Mouse (Mus musculus) stomach, embryonic 15.5 days (tissue): ENCODE data around the gene Gm973. TPM values are rescaled to one million over a fixed set of nuclear protein-coding genes. Genes with fewer than 3 reads are reported as not detected.
A peak's percentile ranks its signal among the peaks of the same experiment; 100 is the strongest.

Source experiments
- ATAC-seq: fragments of 200-750 bp; cut with Nextera tagmentation; 2 replicates; pipeline ENCODE4 v1.8.0; 2017; ENCODE audit warnings: low read depth, moderate number of reproducible peaks, moderate TSS enrichment; ENCODE audit not compliant: insufficient read depth, low FRiP score
- H3K27ac ChIP-seq: fragments of 300-500 bp; sonication (generic); 2 replicates; pipeline ENCODE4 v1.5.1; 2015; ENCODE audit warnings: mild to moderate bottlenecking, inconsistent platforms
- H3K27me3 ChIP-seq: fragments of 300-500 bp; sonication (generic); replicated peaks from 2 replicates; pipeline ENCODE4 v1.6.1; 2015; ENCODE audit warnings: inconsistent platforms
- H3K36me3 ChIP-seq: fragments of 300-500 bp; sonication (generic); 2 replicates; pipeline ENCODE4 v1.6.1; 2015; ENCODE audit warnings: inconsistent platforms
- H3K4me1 ChIP-seq: fragments of 300-500 bp; sonication (generic); 2 replicates; pipeline ENCODE4 v1.6.1; 2015; ENCODE audit warnings: inconsistent platforms
- H3K4me2 ChIP-seq: fragments of 300-500 bp; sonication (generic); 2 replicates; pipeline ENCODE4 v1.6.1; 2015; ENCODE audit warnings: mild to moderate bottlenecking, inconsistent platforms
- H3K4me3 ChIP-seq: fragments of 300-500 bp; sonication (generic); replicated peaks from 2 replicates; pipeline ENCODE4 v1.5.1; 2015; ENCODE audit warnings: inconsistent platforms
- H3K9ac ChIP-seq: fragments of 300-500 bp; sonication (generic); 2 replicates; pipeline ENCODE4 v1.6.1; 2015; ENCODE audit warnings: inconsistent platforms
- H3K9me3 ChIP-seq: fragments of 300-500 bp; sonication (generic); 2 replicates; pipeline ENCODE4 v1.6.1; 2016; ENCODE audit warnings: inconsistent platforms
- WGBS: fragments of 180-500 bp; shearing (Covaris S2); methylation state at CpG from one replicate; pipeline ENCODE4 v1.1.7; 2015; 5-methylcytosine and 5-hydroxymethylcytosine counted together
- polyA plus RNA-seq: library from polyadenylated mRNA; unstranded; fragments of >200 nt; fragmentation: Nextera tagmentation; extraction: Ambion mirVana; gene quantifications from 2 replicates; pipeline ENCODE4 v1.2.1, GENCODE M21; 2015

Gm973 gene
- polyA plus RNA-seq, 1 experiment from 2014 or later = 0.55 TPM

- Histone ChIP-seq H3K36me3 (no peaks in the 10 kb centered on the region), H3K4me2 (peak overlapping the region; percentile 37), H3K27me3 (no peaks in the 10 kb centered on the region), H3K9me3 (no peaks in the 10 kb centered on the region), H3K9ac (no peak overlapping the region), H3K27ac (no peak overlapping the region), H3K4me3 (peak overlapping the region; percentile 12; the same call in 1 of the 2 replicates), H3K4me1 (peaks cover 4% of the 10 kb centered on the region; the same call in 1 of the 2 replicates)
- 35% methylated on average over 21 of the region's 21 CpGs for WGBS
- no peak; the same call in 1 of the 2 replicates for ATAC-seq
These were observed 58.5 kb downstream of the Gm973 start for GRCm38 (mm10) chr1:59574262-59575187.

GRCm38 (mm10) chr1:59578770-59579169 is 62.7 kb downstream of the Gm973 start:
- no peaks in the 10 kb centered on the region for H3K9me3 ChIP-seq
- H3K4me2 ChIP-seq = no peak overlapping the region
- H3K27me3 ChIP-seq = no peaks in the 10 kb centered on the region
- no peaks in the 10 kb centered on the region for H3K36me3 ChIP-seq
- ATAC-seq = no peak
- no peak overlapping the region for H3K9ac ChIP-seq
- H3K4me1 ChIP-seq = peaks cover 9% of the 10 kb centered on the region; the same call in 1 of the 2 replicates
- no peak overlapping the region for H3K27ac ChIP-seq
- 50% methylated on average over 4 of the region's 4 CpGs for WGBS
- no peak overlapping the region for H3K4me3 ChIP-seq

DNA sequence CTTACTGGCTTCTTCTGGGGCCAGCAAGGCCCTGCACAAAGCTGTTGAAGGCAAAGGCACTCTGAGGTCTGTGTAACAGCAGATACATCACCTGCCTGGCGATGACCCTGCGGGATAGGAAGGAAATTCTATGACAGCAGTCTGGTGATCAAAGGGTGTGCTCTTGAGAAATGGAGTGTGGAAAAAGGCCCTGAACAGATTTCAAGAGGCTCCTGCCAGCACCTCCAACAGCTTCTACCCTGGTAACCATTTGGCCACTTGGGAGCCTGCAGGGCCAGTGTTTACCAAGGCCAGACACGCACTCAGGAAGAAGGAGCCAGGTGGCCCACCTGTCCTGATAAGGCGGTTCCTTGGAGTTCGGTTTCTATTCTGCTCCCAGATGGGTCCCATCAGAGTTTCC is 63.3 kb downstream of the Gm973 start:
- ATAC-seq = no peak
- Histone ChIP-seq H3K4me1 (peaks cover 9% of the 10 kb centered on the region; the same call in 1 of the 2 replicates), H3K4me2 (no peak overlapping the region), H3K9me3 (no peaks in the 10 kb centered on the region), H3K27ac (peak overlapping the region; percentile 57; the same call in 1 of the 2 replicates), H3K36me3 (no peaks in the 10 kb centered on the region), H3K9ac (no peak overlapping the region), H3K4me3 (no peak overlapping the region), H3K27me3 (no peaks in the 10 kb centered on the region)
- 29% methylated on average over 5 of the region's 5 CpGs for WGBS

DNA sequence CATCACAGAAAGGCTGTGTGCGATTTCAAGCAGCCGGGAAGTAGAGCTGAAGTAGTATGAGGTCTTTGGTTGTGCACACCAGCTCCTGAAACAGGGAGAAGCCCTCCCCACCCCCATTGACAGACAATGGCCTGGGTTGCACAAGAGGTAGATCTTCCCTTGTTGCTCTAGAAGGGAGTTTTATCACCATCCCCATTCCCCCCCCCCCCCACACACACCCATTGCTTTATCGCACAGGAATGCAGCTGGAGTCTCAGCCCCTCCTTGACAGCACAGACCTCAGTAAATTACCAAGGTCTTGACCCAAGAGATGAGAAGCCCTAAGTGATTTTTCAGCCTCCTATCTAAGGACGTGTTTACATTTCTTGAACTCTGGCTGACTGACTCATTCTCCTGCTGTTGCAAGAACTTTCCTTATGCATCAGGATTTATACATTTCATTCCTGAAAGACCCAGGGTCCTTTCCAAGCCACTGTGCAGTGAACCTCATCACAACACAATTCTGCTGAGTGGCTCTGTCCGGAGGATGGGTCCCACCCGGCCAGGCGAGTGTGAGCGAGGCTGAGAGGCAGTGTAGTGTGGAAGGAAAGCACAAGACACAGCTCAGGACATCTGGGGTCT is 64.2 kb downstream of the Gm973 start:
- 8% methylated on average over 8 of the region's 8 CpGs for WGBS
- H3K9me3 ChIP-seq = no peaks in the 10 kb centered on the region

GRCm38 (mm10) chr1:59580880-59581279 is 64.8 kb downstream of the Gm973 start:
- no peaks in the 10 kb centered on the region for H3K27me3 ChIP-seq
- peaks cover 9% of the 10 kb centered on the region; the same call in 1 of the 2 replicates for H3K4me1 ChIP-seq
- no peaks in the 10 kb centered on the region for H3K9me3 ChIP-seq
- 59% methylated on average over 3 of the region's 3 CpGs for WGBS
- H3K27ac ChIP-seq = peak overlapping the region; percentile 57
- H3K9ac ChIP-seq = no peak overlapping the region
- no peak overlapping the region for H3K4me3 ChIP-seq
- no peaks in the 10 kb centered on the region for H3K36me3 ChIP-seq
- H3K4me2 ChIP-seq = no peak overlapping the region
- no peak for ATAC-seq

More for the DNA sequence above, 64.2 kb downstream of the Gm973 start:
- Histone ChIP-seq H3K36me3 (no peaks in the 10 kb centered on the region), H3K27me3 (no peaks in the 10 kb centered on the region), H3K4me2 (peak overlapping the region; percentile 25; the same call in 1 of the 2 replicates), H3K4me3 (no peak overlapping the region), H3K4me1 (peaks cover 9% of the 10 kb centered on the region; the same call in 1 of the 2 replicates), H3K27ac (peak overlapping the region; percentile 57), H3K9ac (no peak overlapping the region)
- ATAC-seq = peak; percentile 83

DNA sequence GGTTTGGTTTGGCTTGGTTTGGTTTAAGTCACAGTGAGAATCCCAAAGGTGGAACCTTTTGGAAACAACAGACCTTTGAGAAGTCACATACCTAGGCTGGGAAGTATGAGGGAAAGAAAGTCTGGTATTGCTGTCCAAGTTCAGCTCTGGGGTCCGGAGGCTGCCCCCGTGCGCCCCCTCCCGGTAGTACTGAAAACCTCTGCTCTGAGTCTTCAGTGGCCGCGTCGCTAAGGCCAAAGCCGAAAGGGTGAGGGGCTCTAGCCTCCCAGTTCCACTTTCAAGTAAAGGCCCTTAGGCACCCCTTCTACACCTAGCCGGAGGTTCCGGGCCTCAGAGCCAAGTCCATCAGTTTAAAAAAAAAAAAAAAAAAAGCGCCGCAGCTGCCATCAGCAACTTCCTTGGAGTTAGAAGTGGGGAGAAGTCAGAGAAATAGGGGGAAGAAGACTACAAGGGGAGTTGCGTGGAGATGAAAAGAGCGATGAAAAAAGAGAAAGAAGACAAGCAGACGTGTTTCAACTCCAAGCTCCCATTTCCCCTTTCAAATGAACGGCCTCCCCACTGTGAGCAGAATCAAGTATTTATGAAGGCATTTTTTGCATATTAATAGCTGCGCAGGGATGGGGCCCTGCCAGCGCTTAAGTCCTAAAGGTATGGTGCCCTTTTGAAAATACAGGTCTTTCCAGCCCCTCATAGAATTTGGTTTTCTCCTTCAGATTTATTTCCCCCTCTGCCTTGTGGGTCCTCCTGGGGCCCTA is 68.8 kb downstream of the Gm973 start:
- WGBS = 16% methylated on average over 18 of the region's 18 CpGs
- Histone ChIP-seq H3K9me3 (no peaks in the 10 kb centered on the region), H3K36me3 (no peaks in the 10 kb centered on the region), H3K27ac (no peak overlapping the region), H3K4me2 (peak overlapping the region; percentile 43), H3K4me1 (0 out of 2 replicates have a peak, but pooled peaks cover 4% of the 10 kb centered on the region), H3K4me3 (peak overlapping the region; percentile 16; the same call in 1 of the 2 replicates), H3K27me3 (no peaks in the 10 kb centered on the region), H3K9ac (no peak overlapping the region)
- 0 out of 2 replicates have a peak, but pooled peaks have one; percentile 20 for ATAC-seq

DNA sequence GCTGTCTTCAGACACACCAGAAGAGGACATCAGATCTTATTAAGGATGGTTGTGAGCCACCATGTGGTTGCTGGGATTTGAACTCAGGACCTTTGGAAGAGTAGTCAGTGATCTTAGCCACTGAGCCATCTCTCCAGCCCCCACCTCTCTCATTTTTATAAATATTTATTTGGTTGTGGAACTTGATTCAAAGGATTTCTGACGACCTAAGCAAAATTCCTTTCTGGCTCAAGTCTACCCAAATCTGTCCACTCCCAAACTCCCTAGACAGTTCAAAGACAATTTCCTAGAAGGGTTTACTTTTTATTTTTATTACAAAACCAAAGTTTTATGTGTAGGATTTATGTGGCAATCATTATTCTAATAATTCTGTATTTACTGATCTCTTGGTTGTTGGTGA is 73.2 kb downstream of the Gm973 start:
- Histone ChIP-seq H3K36me3 (no peaks in the 10 kb centered on the region), H3K4me1 (peaks cover 3% of the 10 kb centered on the region; the same call in 1 of the 2 replicates), H3K4me3 (no peak overlapping the region), H3K4me2 (no peak overlapping the region), H3K27ac (no peak overlapping the region), H3K9me3 (no peaks in the 10 kb centered on the region), H3K27me3 (peaks cover 9% of the 10 kb centered on the region; the same call in 1 of the 2 replicates), H3K9ac (no peak overlapping the region)
- WGBS = 55% methylated on average over 1 of the region's 1 CpGs
- ATAC-seq = no peak

DNA sequence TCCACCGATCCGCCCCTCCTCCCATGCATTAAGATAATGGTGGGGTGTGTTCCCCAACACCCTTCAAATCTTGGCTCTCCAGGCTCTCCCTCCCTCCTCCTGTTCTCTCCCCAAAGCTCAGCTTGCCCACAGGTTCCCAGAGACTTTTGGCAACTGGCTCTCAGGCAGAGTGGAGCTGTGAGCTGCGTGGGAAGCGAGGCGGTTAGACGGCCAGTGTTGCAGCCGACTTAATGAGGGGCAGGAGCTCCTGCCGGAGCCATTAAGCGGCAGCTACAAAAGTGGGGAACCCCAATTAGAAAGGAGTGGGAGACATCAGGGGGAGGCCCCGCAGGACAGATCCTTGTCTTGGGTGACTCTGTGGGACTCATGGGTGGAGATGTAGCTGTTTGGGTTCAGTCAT is 76.3 kb downstream of the Gm973 start:
- Histone ChIP-seq H3K27ac (no peak overlapping the region), H3K4me2 (peak overlapping the region; percentile 32; the same call in 1 of the 2 replicates), H3K36me3 (no peaks in the 10 kb centered on the region), H3K4me1 (peaks cover 3% of the 10 kb centered on the region; the same call in 1 of the 2 replicates), H3K4me3 (no peak overlapping the region), H3K9me3 (no peaks in the 10 kb centered on the region), H3K9ac (no peak overlapping the region), H3K27me3 (peaks cover 9% of the 10 kb centered on the region; the same call in 1 of the 2 replicates)
- WGBS = 25% methylated on average over 10 of the region's 10 CpGs
- no peak for ATAC-seq

DNA sequence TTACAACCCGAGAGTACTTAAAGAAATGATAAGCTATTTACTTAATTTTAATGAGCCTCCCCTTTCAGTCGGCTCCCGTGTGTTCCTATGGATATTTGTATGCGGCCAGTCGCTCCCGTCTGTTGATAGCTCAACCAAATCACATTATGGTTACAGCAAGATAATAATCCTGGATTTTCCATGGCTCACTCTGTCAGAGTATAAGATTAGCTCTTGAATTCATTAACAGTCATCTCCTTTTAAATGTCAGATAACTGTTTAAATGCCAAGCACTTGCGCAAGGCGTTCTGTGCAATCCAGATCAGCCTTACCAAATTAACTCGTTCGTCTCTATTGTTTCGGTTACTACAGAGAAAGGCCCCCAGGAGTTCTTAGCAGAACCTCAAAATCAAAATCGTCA is 76.8 kb downstream of the Gm973 start:
- Histone ChIP-seq H3K4me3 (no peak overlapping the region), H3K27ac (no peak overlapping the region)

DNA sequence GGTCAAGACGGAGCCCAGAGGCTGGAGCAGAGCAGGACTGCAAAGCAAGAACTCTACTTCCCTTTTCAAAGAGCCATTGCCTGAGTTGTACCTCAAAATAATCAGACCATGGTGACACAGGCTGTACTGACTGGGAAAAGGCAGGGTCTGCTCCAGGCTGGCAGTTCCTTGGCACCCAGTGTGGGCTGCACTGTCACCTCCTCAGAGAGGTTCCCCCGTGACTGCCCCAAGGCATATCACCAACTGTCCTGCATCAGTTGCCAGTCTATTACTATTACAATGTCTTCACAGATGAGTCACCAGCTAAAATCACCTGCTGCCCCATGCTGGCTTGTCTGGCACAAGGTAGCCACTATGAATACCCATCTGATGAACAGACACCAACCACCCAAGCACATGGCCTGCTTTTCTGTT is 77.6 kb downstream of the Gm973 start:
- Histone ChIP-seq H3K27ac (no peak overlapping the region), H3K4me3 (no peak overlapping the region), H3K36me3 (no peaks in the 10 kb centered on the region), H3K9ac (no peak overlapping the region), H3K27me3 (peaks cover 9% of the 10 kb centered on the region; the same call in 1 of the 2 replicates), H3K9me3 (no peaks in the 10 kb centered on the region), H3K4me1 (peaks cover 3% of the 10 kb centered on the region; the same call in 1 of the 2 replicates), H3K4me2 (no peak overlapping the region)
- WGBS = 62% methylated on average over 2 of the region's 2 CpGs
- no peak for ATAC-seq

More for the DNA sequence above, 76.8 kb downstream of the Gm973 start:
- peak overlapping the region; percentile 32; the same call in 1 of the 2 replicates for H3K4me2 ChIP-seq
- H3K36me3 ChIP-seq = no peaks in the 10 kb centered on the region
- no peak for ATAC-seq
- H3K9me3 ChIP-seq = no peaks in the 10 kb centered on the region
- 37% methylated on average over 12 of the region's 12 CpGs for WGBS
- H3K9ac ChIP-seq = no peak overlapping the region
- peaks cover 3% of the 10 kb centered on the region; the same call in 1 of the 2 replicates for H3K4me1 ChIP-seq
- peaks cover 9% of the 10 kb centered on the region; the same call in 1 of the 2 replicates for H3K27me3 ChIP-seq

DNA sequence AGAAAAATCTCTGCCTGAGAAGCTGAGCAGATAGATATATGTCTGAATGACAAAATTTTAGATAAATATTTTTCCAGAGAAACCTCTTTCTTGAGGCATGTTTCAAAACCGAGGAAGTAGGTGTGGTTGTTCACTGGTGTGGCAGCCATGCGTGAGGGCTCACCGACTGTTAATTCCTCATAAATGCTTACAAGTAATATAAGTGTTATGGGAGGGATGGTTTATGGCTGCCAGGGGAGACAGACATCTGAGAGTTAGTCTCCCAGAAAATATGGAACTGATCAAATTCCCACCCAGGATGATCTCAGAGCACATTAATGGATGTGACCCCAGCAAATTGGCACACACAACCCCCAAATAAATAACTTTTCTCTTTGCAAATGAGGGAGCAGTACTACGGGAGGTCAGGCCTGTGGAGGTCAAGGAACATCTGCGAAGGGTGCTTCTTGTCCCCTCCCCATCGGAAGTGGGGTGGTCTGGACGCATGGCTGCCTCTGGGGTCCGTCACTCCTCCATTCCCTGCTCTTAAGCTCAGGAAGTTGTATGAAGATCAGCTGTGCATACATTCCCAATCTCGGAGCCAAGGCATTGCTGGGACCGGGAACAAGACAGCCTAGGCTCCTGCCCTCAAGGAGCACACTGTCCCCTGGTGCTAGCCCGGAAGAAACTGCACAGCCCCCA is 78.7 kb downstream of the Gm973 start:
- Histone ChIP-seq H3K4me2 (no peak overlapping the region), H3K9ac (no peak overlapping the region), H3K4me1 (peaks cover 3% of the 10 kb centered on the region; the same call in 1 of the 2 replicates), H3K9me3 (no peaks in the 10 kb centered on the region), H3K36me3 (no peaks in the 10 kb centered on the region), H3K4me3 (no peak overlapping the region), H3K27ac (no peak overlapping the region), H3K27me3 (peaks cover 9% of the 10 kb centered on the region; the same call in 1 of the 2 replicates)
- ATAC-seq = no peak
- WGBS = 72% methylated on average over 11 of the region's 11 CpGs
